Mouse (Mus musculus): ENCODE results near the gene Trim66.

GRCm38 (mm10) chr7:109477926-109478325 lies 30.0 kb downstream of the Trim66 start:
- no peak for TF ChIP-seq GATA1 (IDR thresholded peaks at IDR 0.05; ENCODE audit: borderline replicate concordance, low read length)
- TF ChIP-seq FLI1 (IDR thresholded peaks at IDR 0.05; ENCODE audit: low read length): no peak

Measured in megakaryocyte, embryonic 14.5 days (primary cell).